Mouse (Mus musculus): ENCODE measurements at regions not wholly inside any gene's neighbourhood (a gene's known extent, or its start where the extent isn't known, plus 50 kb on each side); places are given as distances from the start of the nearest gene placed in this dataset.

DNA sequence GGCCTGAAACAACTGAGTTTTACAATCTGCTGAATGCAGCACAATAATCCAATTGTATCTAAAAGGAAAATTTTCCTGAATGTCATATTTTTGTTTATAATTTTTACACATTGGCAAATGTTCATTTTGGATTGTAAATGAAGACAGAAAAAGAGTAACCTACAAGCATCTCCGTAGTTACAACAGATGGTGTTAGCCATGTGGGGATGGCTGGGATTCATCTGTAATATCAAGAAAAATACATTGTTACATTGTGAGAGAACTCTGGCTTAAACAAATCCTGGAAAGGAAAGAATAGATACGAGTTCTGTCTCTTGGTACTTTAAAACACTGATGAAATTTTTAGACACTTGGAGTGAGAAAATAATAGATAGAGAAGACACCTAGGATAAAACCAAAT lies 1106.0 kb downstream of the Grm8 start:
- H3K4me2 ChIP-seq (ENCODE audit: low read depth, low read length): no peak overlapping the region
- H3K4me1 ChIP-seq (ENCODE audit: control insufficient read depth, insufficient read depth, low read length): no peaks in the 10 kb centered on the region
- H3K9me3 ChIP-seq (replicated peaks; ENCODE audit: control insufficient read depth, low read length): no peaks in the 10 kb centered on the region
- H3K27ac ChIP-seq (ENCODE audit: low read length): no peak overlapping the region
- H3K36me3 ChIP-seq (ENCODE audit: control insufficient read depth, insufficient read depth, low read length): no peaks in the 10 kb centered on the region
- no peak overlapping the region for H3K9ac ChIP-seq (ENCODE audit: low read length)
- no peaks in the 10 kb centered on the region for H3K27me3 ChIP-seq (ENCODE audit: control insufficient read depth, insufficient read depth, low read length)
- no peak overlapping the region for H3K4me3 ChIP-seq (replicated peaks; ENCODE audit: low read length)
- no peak for ATAC-seq (ENCODE audit: insufficient read depth, low FRiP score)
- WGBS: 68% methylated on average over 2 of the region's 2 CpGs

DNA sequence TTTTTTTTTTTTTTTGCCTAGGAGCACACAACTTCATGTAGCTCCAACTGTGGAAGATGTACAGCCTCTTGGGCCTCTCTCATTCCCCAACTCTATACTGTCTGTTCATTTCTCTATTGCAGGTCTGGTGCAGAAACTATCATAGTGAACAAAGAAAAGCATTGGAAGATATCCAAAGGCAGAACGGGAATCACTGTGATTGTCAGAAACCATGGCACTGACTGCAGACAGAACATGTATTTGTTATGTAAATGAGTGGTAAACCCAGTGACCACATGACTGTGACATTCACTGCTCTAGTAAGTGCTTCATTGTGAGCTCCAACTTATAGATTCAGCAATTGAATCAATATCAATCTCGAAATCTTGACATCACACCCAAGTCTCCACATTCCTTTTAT lies 1106.6 kb downstream of the Grm8 start:
- Histone ChIP-seq H3K9ac (ENCODE audit: low read length) (no peak overlapping the region), H3K36me3 (ENCODE audit: control insufficient read depth, insufficient read depth, low read length) (no peaks in the 10 kb centered on the region), H3K27me3 (ENCODE audit: control insufficient read depth, insufficient read depth, low read length) (no peaks in the 10 kb centered on the region), H3K4me1 (ENCODE audit: control insufficient read depth, insufficient read depth, low read length) (no peaks in the 10 kb centered on the region), H3K27ac (ENCODE audit: low read length) (no peak overlapping the region), H3K9me3 (replicated peaks; ENCODE audit: control insufficient read depth, low read length) (no peaks in the 10 kb centered on the region), H3K4me2 (ENCODE audit: low read depth, low read length) (no peak overlapping the region), H3K4me3 (replicated peaks; ENCODE audit: low read length) (no peak overlapping the region)
- no peak for ATAC-seq (ENCODE audit: insufficient read depth, low FRiP score)
- 63% methylated on average over 2 of the region's 2 CpGs for WGBS

DNA sequence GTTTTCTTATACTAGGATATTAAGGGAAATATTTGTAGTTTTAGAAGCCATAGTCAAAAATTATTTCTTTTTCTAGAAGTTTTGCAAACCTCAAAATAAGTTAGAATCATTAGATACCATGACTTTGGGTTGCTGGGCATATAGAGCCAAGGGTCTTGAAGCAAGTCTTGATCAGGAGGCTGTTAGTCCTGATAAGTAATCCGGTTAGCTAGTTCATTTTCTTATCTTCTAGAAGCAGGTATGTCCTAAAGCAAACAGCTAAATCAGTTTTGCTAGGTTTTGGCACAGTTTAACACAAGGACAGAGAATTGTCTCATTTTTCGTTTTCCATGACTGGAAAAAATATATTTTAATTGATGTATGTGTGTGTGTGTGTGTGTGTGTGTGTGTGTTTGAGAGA lies 1113.3 kb downstream of the Grm8 start:
- WGBS: 61% methylated on average over 2 of the region's 2 CpGs
- Histone ChIP-seq H3K4me3 (replicated peaks; ENCODE audit: low read length) (no peak overlapping the region), H3K9ac (ENCODE audit: low read length) (no peak overlapping the region), H3K36me3 (ENCODE audit: control insufficient read depth, insufficient read depth, low read length) (no peaks in the 10 kb centered on the region), H3K9me3 (replicated peaks; ENCODE audit: control insufficient read depth, low read length) (no peaks in the 10 kb centered on the region), H3K27me3 (ENCODE audit: control insufficient read depth, insufficient read depth, low read length) (no peaks in the 10 kb centered on the region), H3K27ac (ENCODE audit: low read length) (no peak overlapping the region), H3K4me1 (ENCODE audit: control insufficient read depth, insufficient read depth, low read length) (no peaks in the 10 kb centered on the region), H3K4me2 (ENCODE audit: low read depth, low read length) (no peak overlapping the region)
- no peak for ATAC-seq (ENCODE audit: insufficient read depth, low FRiP score)

DNA sequence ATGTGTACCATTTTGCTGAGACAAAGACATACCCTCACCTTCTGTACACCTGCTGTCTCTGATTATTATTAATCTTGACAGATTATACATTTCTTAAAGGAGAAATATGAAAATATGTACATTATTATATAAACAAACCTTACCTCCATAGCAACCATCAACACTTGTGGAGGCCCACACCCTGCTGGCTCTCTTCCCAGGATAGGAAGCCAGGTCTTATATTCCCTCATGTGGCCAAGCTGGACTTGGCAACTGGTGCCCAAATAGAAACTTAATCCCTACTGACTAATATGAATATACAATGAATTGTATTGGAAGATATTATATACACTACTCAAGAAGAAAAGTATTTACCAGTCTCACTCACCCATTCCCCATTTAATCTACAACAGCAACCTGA lies 1120.5 kb downstream of the Grm8 start:
- no peak overlapping the region for H3K9ac ChIP-seq (ENCODE audit: low read length)
- H3K4me3 ChIP-seq (replicated peaks; ENCODE audit: low read length): no peak overlapping the region
- no peaks in the 10 kb centered on the region for H3K4me1 ChIP-seq (ENCODE audit: control insufficient read depth, insufficient read depth, low read length)
- no peaks in the 10 kb centered on the region for H3K27me3 ChIP-seq (ENCODE audit: control insufficient read depth, insufficient read depth, low read length)
- peak; percentile 50; the same call in 1 of the 2 replicates for ATAC-seq (ENCODE audit: insufficient read depth, low FRiP score)
- H3K4me2 ChIP-seq (ENCODE audit: low read depth, low read length): no peak overlapping the region
- no peaks in the 10 kb centered on the region for H3K9me3 ChIP-seq (replicated peaks; ENCODE audit: control insufficient read depth, low read length)
- no peak overlapping the region for H3K27ac ChIP-seq (ENCODE audit: low read length)
- no peaks in the 10 kb centered on the region for H3K36me3 ChIP-seq (ENCODE audit: control insufficient read depth, insufficient read depth, low read length)

DNA sequence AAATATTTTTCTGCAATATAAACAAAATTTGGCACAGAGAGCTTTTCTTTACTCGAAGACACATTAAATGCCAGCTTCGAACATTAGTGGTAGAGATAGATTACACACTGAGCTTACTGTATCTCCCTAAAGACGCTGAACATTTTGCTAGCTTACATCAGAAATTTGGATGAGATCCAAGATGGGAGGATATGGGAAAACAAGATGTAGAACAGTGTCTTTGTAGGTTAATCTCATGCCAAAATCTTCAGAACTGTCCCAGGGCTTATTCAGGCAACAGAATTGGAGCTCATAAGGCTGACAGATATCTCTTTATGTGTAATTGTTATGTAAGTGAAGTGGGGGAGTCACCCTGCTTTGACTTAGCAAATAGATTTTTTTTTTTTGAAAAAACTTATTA lies 1158.4 kb downstream of the Grm8 start:
- Histone ChIP-seq H3K9ac (ENCODE audit: low read length) (no peak overlapping the region), H3K4me3 (replicated peaks; ENCODE audit: low read length) (no peak overlapping the region), H3K27ac (ENCODE audit: low read length) (no peak overlapping the region), H3K36me3 (ENCODE audit: control insufficient read depth, insufficient read depth, low read length) (no peaks in the 10 kb centered on the region), H3K4me1 (ENCODE audit: control insufficient read depth, insufficient read depth, low read length) (no peaks in the 10 kb centered on the region), H3K27me3 (ENCODE audit: control insufficient read depth, insufficient read depth, low read length) (no peaks in the 10 kb centered on the region), H3K9me3 (replicated peaks; ENCODE audit: control insufficient read depth, low read length) (no peaks in the 10 kb centered on the region), H3K4me2 (ENCODE audit: low read depth, low read length) (no peak overlapping the region)
- ATAC-seq (ENCODE audit: insufficient read depth, low FRiP score): 0 out of 2 replicates have a peak, but pooled peaks have one; percentile 13
- WGBS: 40% methylated on average over 3 of the region's 3 CpGs

DNA sequence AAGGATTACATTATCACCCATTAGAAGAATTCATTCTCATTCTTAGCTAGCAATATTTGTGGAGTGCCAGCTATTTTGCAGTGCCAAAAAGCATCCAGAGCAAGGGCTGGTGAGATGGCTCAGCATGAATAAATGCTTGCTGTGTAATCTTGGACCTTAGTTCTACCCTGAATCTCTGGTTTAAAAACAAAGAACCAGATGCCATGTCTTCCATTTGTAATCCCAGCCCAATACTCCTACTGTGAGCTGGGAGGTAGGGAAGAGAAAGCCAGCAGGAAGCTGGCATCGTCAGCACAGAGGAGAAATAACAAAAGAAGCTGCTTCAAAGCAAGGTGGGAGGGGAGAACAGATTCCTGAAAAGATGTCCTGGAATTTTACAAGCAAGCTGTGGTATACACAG lies 1140.1 kb upstream of the Pot1a start:
- Histone ChIP-seq H3K4me2 (ENCODE audit: low read depth, low read length) (no peak overlapping the region), H3K4me3 (replicated peaks; ENCODE audit: low read length) (no peak overlapping the region), H3K4me1 (ENCODE audit: control insufficient read depth, insufficient read depth, low read length) (no peaks in the 10 kb centered on the region), H3K9me3 (replicated peaks; ENCODE audit: control insufficient read depth, low read length) (no peaks in the 10 kb centered on the region), H3K27ac (ENCODE audit: low read length) (no peak overlapping the region), H3K9ac (ENCODE audit: low read length) (no peak overlapping the region), H3K27me3 (ENCODE audit: control insufficient read depth, insufficient read depth, low read length) (no peaks in the 10 kb centered on the region), H3K36me3 (ENCODE audit: control insufficient read depth, insufficient read depth, low read length) (no peaks in the 10 kb centered on the region)
- WGBS: 14% methylated on average over 1 of the region's 1 CpGs
- no peak for ATAC-seq (ENCODE audit: insufficient read depth, low FRiP score)
